Mouse (Mus musculus) embryonic facial prominence, embryonic 15.5 days (tissue): ENCODE results near the gene Nr1d1. TPM values are rescaled to one million over a fixed set of nuclear protein-coding genes. Genes with fewer than 3 reads are reported as not detected.

Experiments used
- ATAC-seq: fragments of 200-750 bp; cut with Nextera tagmentation; 2 replicates; pipeline ENCODE4 v1.8.0; 2017; ENCODE audit warnings: low read depth, moderate TSS enrichment; ENCODE audit not compliant: insufficient number of reproducible peaks, low FRiP score, low TSS enrichment
- H3K27ac ChIP-seq: fragments of 300-500 bp; sonication (generic); replicated peaks from 2 replicates; pipeline ENCODE4 v1.5.1; 2015; ENCODE audit warnings: mild to moderate bottlenecking, inconsistent platforms
- H3K27me3 ChIP-seq: fragments of 300-500 bp; sonication (generic); 2 replicates; pipeline ENCODE4 v1.6.1; 2015; ENCODE audit warnings: inconsistent platforms
- H3K36me3 ChIP-seq: fragments of 300-500 bp; sonication (generic); 2 replicates; pipeline ENCODE4 v1.6.1; 2015; ENCODE audit warnings: mild to moderate bottlenecking, inconsistent platforms
- H3K4me1 ChIP-seq: fragments of 300-500 bp; sonication (generic); 2 replicates; pipeline ENCODE4 v1.6.1; 2015; ENCODE audit warnings: inconsistent platforms
- H3K4me2 ChIP-seq: fragments of 300-500 bp; sonication (generic); replicated peaks from 2 replicates; pipeline ENCODE4 v1.6.1; 2015; ENCODE audit warnings: mild to moderate bottlenecking, inconsistent platforms
- H3K4me3 ChIP-seq: fragments of 300-500 bp; sonication (generic); replicated peaks from 2 replicates; pipeline ENCODE4 v1.5.1; 2015; ENCODE audit warnings: mild to moderate bottlenecking, inconsistent platforms
- H3K9ac ChIP-seq: fragments of 300-500 bp; sonication (generic); 2 replicates; pipeline ENCODE4 v1.6.1; 2015; ENCODE audit warnings: inconsistent platforms
- H3K9me3 ChIP-seq: fragments of 300-500 bp; sonication (generic); replicated peaks from 2 replicates; pipeline ENCODE4 v1.6.1; 2016; ENCODE audit warnings: inconsistent platforms
- WGBS: fragments of 180-500 bp; shearing (Covaris S2); methylation state at CpG from one replicate; pipeline ENCODE4 v1.1.7; 2015; 5-methylcytosine and 5-hydroxymethylcytosine counted together
- polyA plus RNA-seq: library from polyadenylated mRNA; unstranded; fragments of >200 nt; fragmentation: Nextera tagmentation; extraction: Ambion mirVana; gene quantifications from 2 replicates; pipeline ENCODE4 v1.2.1, GENCODE M21; 2015

The Nr1d1 gene
- 1.7 and 1.8 TPM in 2 replicates for polyA plus RNA-seq

- peak within 1 kb of the TSS; percentile 44 for H3K9ac ChIP-seq
- under 1% methylated on average over 22 of the region's 22 CpGs for WGBS
- peaks cover 55% of the 10 kb centered on the region for H3K4me1 ChIP-seq
- H3K9me3 ChIP-seq, result no peaks in the 10 kb centered on the region
- H3K4me3 ChIP-seq, result peak within 1 kb of the TSS; percentile 36
- no peak for ATAC-seq
- H3K4me2 ChIP-seq, result peak within 1 kb of the TSS; percentile 78
- H3K27me3 ChIP-seq, result no peaks in the 10 kb centered on the region
- peak within 1 kb of the TSS; percentile 91 for H3K27ac ChIP-seq
- H3K36me3 ChIP-seq, result peaks cover 10% of the 10 kb centered on the region
These were observed at the start of gene Nr1d1 for GRCm38 (mm10) chr11:98774582-98775347. Nr1d1 (minus strand) TSS chr11:98775333.

DNA sequence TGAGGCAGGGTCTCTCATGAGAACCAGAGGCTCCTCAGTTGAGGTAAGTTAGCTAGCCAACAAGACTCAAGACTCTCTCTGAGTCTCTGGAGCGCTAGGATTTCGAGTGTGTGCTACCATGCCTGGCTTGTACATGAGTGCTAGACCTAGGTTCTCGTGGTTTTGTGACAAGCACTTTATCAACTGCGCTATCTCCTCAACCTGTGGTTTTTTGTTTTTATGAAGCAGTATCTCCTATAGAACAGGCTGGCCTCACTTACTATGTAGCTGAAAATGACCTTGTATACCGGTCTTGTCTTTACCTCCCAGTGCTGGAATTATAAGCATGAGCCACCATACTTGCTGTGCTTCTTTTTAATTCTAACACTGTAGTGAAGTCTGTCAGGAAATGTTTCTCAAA, 45.8 kb upstream of the Nr1d1 start:
- H3K4me1 ChIP-seq, result no peaks in the 10 kb centered on the region
- no peak overlapping the region for H3K4me2 ChIP-seq
- no peak for ATAC-seq
- peaks cover 91% of the 10 kb centered on the region for H3K36me3 ChIP-seq
- H3K27me3 ChIP-seq, result no peaks in the 10 kb centered on the region
- H3K9me3 ChIP-seq, result no peaks in the 10 kb centered on the region
- H3K4me3 ChIP-seq, result no peak overlapping the region
- WGBS, result 94% methylated on average over 5 of the region's 5 CpGs
- H3K27ac ChIP-seq, result no peak overlapping the region
- no peak overlapping the region for H3K9ac ChIP-seq

DNA sequence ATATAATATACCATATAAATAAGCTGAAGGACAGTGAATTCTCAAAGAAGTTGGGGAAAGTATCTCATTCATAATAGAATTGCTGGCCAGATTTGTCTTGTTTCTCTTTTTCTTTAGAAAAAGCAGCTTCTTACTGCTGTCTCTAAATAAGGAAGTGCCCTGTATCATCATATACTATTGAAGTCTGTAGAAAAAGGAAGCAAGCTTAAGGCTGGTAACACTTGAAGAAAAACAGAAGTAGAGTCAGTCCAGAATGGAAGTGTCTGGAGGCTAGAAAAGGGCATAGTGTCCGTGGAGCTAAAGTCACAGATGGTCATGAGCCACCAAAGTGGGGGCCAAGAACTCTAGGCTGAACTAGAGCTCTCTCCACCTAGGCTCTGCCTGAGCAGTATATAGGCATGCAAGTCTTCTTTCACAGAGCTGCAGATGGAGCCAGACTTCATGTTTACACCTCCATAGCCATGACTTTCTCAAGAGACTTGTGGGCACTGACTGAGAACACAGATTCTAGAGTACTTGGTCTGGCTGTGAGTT, 41.6 kb upstream of the Nr1d1 start:
- Histone ChIP-seq H3K4me2 (no peak overlapping the region), H3K4me1 (no peaks in the 10 kb centered on the region), H3K27me3 (no peaks in the 10 kb centered on the region), H3K9me3 (no peaks in the 10 kb centered on the region), H3K27ac (no peak overlapping the region), H3K9ac (no peak overlapping the region), H3K36me3 (peaks cover 78% of the 10 kb centered on the region), H3K4me3 (no peak overlapping the region)
- WGBS, result 91% methylated on average over 1 of the region's 1 CpGs
- no peak for ATAC-seq

DNA sequence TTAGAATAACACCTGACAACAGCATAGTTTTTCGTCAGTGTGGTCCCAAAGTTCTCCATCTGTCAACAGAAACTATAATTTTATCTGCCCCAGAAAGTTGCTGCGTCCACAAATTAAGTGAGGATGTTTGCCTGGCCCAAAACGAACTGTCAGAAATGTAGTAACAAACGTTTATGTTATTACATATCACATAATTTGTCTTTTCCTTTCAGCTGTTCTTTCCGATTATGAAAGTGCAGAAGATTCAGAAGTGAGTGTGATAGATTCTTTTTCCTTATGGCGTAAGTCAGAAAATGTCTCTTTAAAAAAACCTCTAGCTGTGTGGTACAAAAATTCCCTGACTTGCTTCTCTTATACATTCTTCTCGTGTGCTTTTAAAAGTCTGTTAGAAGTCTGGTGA, 35.6 kb upstream of the Nr1d1 start:
- Histone ChIP-seq H3K4me3 (peak overlapping the region; percentile 93), H3K27me3 (no peaks in the 10 kb centered on the region), H3K4me1 (peaks cover 19% of the 10 kb centered on the region), H3K9ac (peak overlapping the region; percentile 97), H3K36me3 (peaks cover 53% of the 10 kb centered on the region), H3K9me3 (no peaks in the 10 kb centered on the region), H3K4me2 (peak overlapping the region; percentile 72), H3K27ac (peak overlapping the region; percentile 99)
- no peak for ATAC-seq
- 57% methylated on average over 7 of the region's 7 CpGs for WGBS

GRCm38 (mm10) chr11:98809457-98810290, 34.5 kb upstream of the Nr1d1 start:
- under 1% methylated on average over 84 of the region's 84 CpGs for WGBS
- Histone ChIP-seq H3K9me3 (no peaks in the 10 kb centered on the region), H3K27me3 (no peaks in the 10 kb centered on the region), H3K4me1 (peaks cover 19% of the 10 kb centered on the region), H3K27ac (peak overlapping the region; percentile 99), H3K4me2 (peak overlapping the region; percentile 72), H3K9ac (peak overlapping the region; percentile 97), H3K4me3 (peak overlapping the region; percentile 93), H3K36me3 (peaks cover 56% of the 10 kb centered on the region)
- ATAC-seq, result peak; percentile 98

GRCm38 (mm10) chr11:98808417-98808816, 33.3 kb upstream of the Nr1d1 start:
- H3K4me3 ChIP-seq, result no peak overlapping the region
- peak overlapping the region; percentile 99 for H3K27ac ChIP-seq
- H3K36me3 ChIP-seq, result peaks cover 64% of the 10 kb centered on the region
- no peaks in the 10 kb centered on the region for H3K27me3 ChIP-seq
- H3K9ac ChIP-seq, result no peak overlapping the region
- H3K9me3 ChIP-seq, result no peaks in the 10 kb centered on the region
- WGBS, result 72% methylated on average over 2 of the region's 2 CpGs
- H3K4me1 ChIP-seq, result peaks cover 19% of the 10 kb centered on the region
- 0 out of 2 replicates have a peak overlapping the region, but pooled peaks have one; percentile 72 for H3K4me2 ChIP-seq
- ATAC-seq, result no peak

GRCm38 (mm10) chr11:98804605-98805004, 29.5 kb upstream of the Nr1d1 start, which contains the start of gene Casc3:
Casc3 (plus strand) TSS chr11:98804905.
- H3K36me3 ChIP-seq, result peaks cover 81% of the 10 kb centered on the region
- no peak within 1 kb of the TSS for H3K4me3 ChIP-seq
- H3K27me3 ChIP-seq, result no peaks in the 10 kb centered on the region
- H3K4me2 ChIP-seq, result no peak within 1 kb of the TSS
- no peaks in the 10 kb centered on the region for H3K9me3 ChIP-seq
- ATAC-seq, result no peak
- H3K9ac ChIP-seq, result no peak within 1 kb of the TSS
- WGBS, result 93% methylated on average over 5 of the region's 5 CpGs
- peaks cover 7% of the 10 kb centered on the region; the same call in 1 of the 2 replicates for H3K4me1 ChIP-seq
- no peak within 1 kb of the TSS for H3K27ac ChIP-seq

- WGBS, result 38% methylated on average over 4 of the region's 4 CpGs
- no peak for ATAC-seq
- Histone ChIP-seq H3K9ac (peak overlapping the region; percentile 100), H3K4me1 (peaks cover 28% of the 10 kb centered on the region), H3K9me3 (no peaks in the 10 kb centered on the region), H3K27ac (no peak overlapping the region), H3K4me2 (peak overlapping the region; percentile 81), H3K27me3 (no peaks in the 10 kb centered on the region), H3K4me3 (peak overlapping the region; percentile 99), H3K36me3 (peaks cover 49% of the 10 kb centered on the region)
These were observed 22.8 kb upstream of the Nr1d1 start for GRCm38 (mm10) chr11:98797909-98798308.

- Histone ChIP-seq H3K27ac (peak overlapping the region; percentile 100; the same call in 1 of the 2 replicates), H3K4me1 (peaks cover 28% of the 10 kb centered on the region), H3K4me2 (peak overlapping the region; percentile 81), H3K9ac (peak overlapping the region; percentile 100), H3K4me3 (peak overlapping the region; percentile 99), H3K27me3 (no peaks in the 10 kb centered on the region), H3K9me3 (no peaks in the 10 kb centered on the region), H3K36me3 (peaks cover 43% of the 10 kb centered on the region)
- ATAC-seq, result no peak
- WGBS, result 3% methylated on average over 5 of the region's 5 CpGs
These were observed 22.2 kb upstream of the Nr1d1 start for GRCm38 (mm10) chr11:98797306-98797705.

DNA sequence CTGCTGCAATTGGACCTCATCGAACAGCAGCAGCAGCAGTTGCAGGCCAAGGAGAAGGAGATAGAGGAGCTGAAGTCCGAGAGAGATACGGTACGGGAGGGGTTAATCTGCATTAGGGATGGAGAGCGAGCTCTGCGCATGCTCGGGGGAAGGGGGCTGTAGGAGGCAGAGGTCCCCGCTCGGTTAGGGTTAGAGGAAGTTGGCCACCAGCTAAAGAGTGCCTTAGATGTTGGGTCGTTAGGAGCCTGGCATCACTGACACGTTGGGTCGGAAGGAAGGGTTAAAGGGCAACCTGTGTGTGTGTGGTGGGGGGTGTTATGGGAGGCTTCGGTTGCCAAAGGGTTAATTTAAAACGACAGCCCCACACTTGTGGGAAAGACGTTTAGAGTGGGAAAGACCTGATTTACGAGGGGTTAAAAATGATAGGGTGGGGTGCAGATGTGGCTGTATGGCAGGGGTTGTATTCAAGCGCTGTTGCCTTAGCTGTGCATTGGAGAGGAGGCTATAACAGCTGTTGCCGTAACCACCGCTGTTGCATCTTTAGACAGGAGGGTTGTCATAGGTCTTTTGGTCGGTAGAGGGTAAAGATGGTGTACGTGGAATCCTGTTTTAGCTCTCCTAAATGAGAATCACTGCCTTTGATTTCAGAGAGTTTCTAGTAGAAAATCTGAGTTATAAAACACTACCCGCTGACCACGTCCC, 21.5 kb upstream of the Nr1d1 start:
- Histone ChIP-seq H3K27ac (peak overlapping the region; percentile 100), H3K4me3 (peak overlapping the region; percentile 99), H3K9me3 (no peaks in the 10 kb centered on the region), H3K4me1 (peaks cover 28% of the 10 kb centered on the region), H3K36me3 (peaks cover 37% of the 10 kb centered on the region), H3K9ac (peak overlapping the region; percentile 100), H3K27me3 (no peaks in the 10 kb centered on the region), H3K4me2 (peak overlapping the region; percentile 81)
- ATAC-seq, result no peak
- under 1% methylated on average over 23 of the region's 23 CpGs for WGBS
